ENCODE assay signal across 1 mouse cellular context in the genomic region with DNA sequence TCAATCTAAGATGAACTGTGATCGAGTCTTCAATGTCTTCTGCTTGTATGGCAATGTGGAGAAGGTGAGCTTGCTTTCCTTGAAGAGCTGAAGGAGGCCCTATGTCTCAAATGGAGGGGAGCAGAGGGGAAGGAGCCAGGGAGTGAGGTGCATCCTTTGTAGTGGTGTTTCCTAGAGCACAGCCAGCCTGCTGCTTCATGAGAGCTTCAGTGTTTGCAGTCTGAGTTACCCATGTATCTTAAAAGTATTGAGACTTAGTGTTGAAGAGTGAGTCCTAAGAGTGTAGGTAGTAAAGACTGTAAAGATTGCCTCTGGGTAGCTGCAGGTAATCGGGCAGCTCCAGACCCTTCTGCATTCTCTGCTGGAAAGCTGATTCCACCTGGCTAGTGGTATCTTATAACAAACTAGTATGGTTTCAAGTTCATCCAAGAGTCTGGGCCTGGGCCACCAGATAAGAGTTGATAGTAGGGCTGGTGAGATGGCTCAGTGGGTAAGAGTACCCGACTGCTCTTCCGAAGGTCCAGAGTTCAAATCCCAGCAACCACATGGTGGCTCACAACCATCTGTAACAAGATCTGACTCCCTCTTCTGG.
A peak's percentile ranks its signal among the peaks of the same experiment; 100 is the strongest.
TF ChIP-seq lines count a peak whose summit lies in the region.

No protein-coding gene starts in this region.

TF ChIP-seq in MEL, 35 proteins besides CTCF, POLR2A, EP300 and RAD21:
- TF ChIP-seq MYC (IDR thresholded peaks at IDR 0.05; ENCODE audit: low read depth, low read length) (no peak), GATA1 (IDR thresholded peaks at IDR 0.05; ENCODE audit: low read depth, low read length) (peak; percentile 74), USF2 (IDR thresholded peaks at IDR 0.05; ENCODE audit: borderline replicate concordance in 1 of 2, insufficient read depth in 1 of 2, low read depth in 1 of 2, low read length in 2 of 2) (no peak), MXI1 (IDR thresholded peaks at IDR 0.05; ENCODE audit: low read depth, low read length) (0 out of 2 replicates have a peak, but pooled peaks have one; percentile 20), RCOR1 (IDR thresholded peaks at IDR 0.05; ENCODE audit: low read depth, low read length) (peak; percentile 11; the same call in 1 of the 2 replicates), ETS1 (IDR thresholded peaks at IDR 0.05; ENCODE audit: low read depth, low read length) (peak; percentile 62), TCF12 (IDR thresholded peaks at IDR 0.05; ENCODE audit: low read depth, low read length) (peak; percentile 90), CHD2 (IDR thresholded peaks at IDR 0.05; ENCODE audit: low read length) (no peak), NELFE (IDR thresholded peaks at IDR 0.05; ENCODE audit: low read depth, low read length) (no peak), USF1 (IDR thresholded peaks at IDR 0.05; ENCODE audit: low read depth, low read length) (no peak), TAL1 (IDR thresholded peaks at IDR 0.05; ENCODE audit: low read length) (peak; percentile 80), TBP (IDR thresholded peaks at IDR 0.05; ENCODE audit: low read depth, low read length) (peak; percentile 73)
